ENCODE assay signal across 15 mouse cellular contexts in genomic region chr16:89678446-89679015, GRCm38 (mm10).
"Had no signal": no experiment of that assay in that cellular context is flagged by ENCODE, and none has a peak within 500 bp of the region (broad histone marks: within the 10 kb centered on the region; RNA-seq: fewer than 3 reads in every experiment).

No protein-coding gene starts in this region.

- H3K36me3 ChIP-seq: limb, embryonic 10.5 days; limb, embryonic 13.5 days; liver, embryonic 12.5 days; liver, embryonic 15.5 days; lung, embryonic 15.5 days; midbrain, embryonic 12.5 days had no signal

- H3K27ac ChIP-seq: limb, embryonic 10.5 days; limb, embryonic 13.5 days; liver, embryonic 12.5 days; liver, embryonic 15.5 days; lung, embryonic 15.5 days; midbrain, embryonic 12.5 days had no signal

- H3K9me3 ChIP-seq: limb, embryonic 10.5 days; limb, embryonic 13.5 days; liver, embryonic 12.5 days; liver, embryonic 15.5 days; lung, embryonic 15.5 days; megakaryocyte, embryonic 14.5 days; midbrain, embryonic 12.5 days had no signal

- H3K4me1 ChIP-seq: limb, embryonic 13.5 days; lung, embryonic 15.5 days; midbrain, embryonic 12.5 days had no signal

- ATAC-seq: liver, embryonic 12.5 days had no signal

- DNase-seq: kidney, postnatal 10 days; kidney, postnatal 4 days; liver; lung, adult 18-20 months; lung, postnatal 10 days; lung, postnatal 36 days; thymus, adult 18-20 months; thymus, postnatal 36 days had no signal

- H3K9ac ChIP-seq: limb, embryonic 13.5 days; liver, embryonic 12.5 days; liver, embryonic 15.5 days; lung, embryonic 15.5 days; midbrain, embryonic 12.5 days had no signal

- H3K27me3 ChIP-seq: limb, embryonic 13.5 days; liver, embryonic 12.5 days; liver, embryonic 15.5 days; lung, embryonic 15.5 days; megakaryocyte, embryonic 14.5 days; midbrain, embryonic 12.5 days had no signal

- H3K4me3 ChIP-seq: limb, embryonic 10.5 days; limb, embryonic 13.5 days; liver, embryonic 12.5 days; liver, embryonic 15.5 days; lung, embryonic 15.5 days; megakaryocyte, embryonic 14.5 days; midbrain, embryonic 12.5 days had no signal

- H3K4me2 ChIP-seq: limb, embryonic 13.5 days; liver, embryonic 12.5 days; liver, embryonic 15.5 days; lung, embryonic 15.5 days; midbrain, embryonic 12.5 days had no signal
